Mouse (Mus musculus): ENCODE data around the gene Sh3pxd2b. TPM values are rescaled to one million over a fixed set of nuclear protein-coding genes. Genes with fewer than 3 reads are reported as not detected.

The Sh3pxd2b gene
- polyA plus RNA-seq, 1 experiment from 2014 or later = 18.6 TPM

DNA sequence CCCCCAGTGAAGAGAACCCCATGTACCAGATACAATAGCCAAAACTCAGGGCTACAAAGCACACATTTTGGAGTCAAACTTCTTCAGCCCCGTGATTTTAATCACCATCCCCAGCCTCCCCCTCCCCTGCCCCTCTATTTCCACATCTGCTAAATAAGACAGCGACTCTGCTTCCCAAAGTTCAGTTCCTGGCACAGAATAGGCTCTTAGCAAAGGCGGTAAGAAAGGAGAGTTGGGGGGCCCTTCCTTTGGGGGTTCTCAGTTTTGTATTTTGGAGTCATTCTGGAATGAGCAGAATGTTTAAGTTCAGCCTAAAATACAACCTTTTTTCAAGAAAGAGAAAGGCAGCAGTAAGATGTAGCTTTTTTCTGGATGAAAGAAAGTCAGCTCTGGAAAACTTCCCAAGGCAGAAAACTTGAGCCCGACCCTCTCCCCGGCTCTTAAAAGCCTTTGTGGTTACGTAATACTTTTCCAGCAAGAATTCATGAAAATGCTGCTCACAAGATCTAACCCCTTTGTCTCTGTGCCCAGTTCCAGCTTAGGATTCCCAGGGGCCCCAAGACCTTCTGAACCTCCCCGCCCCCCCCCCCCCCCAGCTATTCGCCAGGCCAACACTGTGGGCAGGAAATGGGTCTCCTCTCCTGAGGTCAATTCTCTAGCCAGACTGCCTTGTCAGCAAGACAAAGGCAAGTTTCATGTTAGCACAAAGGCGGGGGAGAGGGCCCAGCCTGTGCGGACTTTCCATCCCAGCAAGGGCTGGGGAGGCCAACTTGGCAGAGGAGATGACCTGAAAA lies 35.9 kb downstream of the Sh3pxd2b start:
- H3K4me3 ChIP-seq (replicated peaks) = no peak overlapping the region
- WGBS = 35% methylated on average over 10 of the region's 10 CpGs
- H3K9ac ChIP-seq = no peak overlapping the region
- no peak overlapping the region for H3K4me2 ChIP-seq
- H3K4me1 ChIP-seq = peaks cover 16% of the 10 kb centered on the region; the same call in 1 of the 2 replicates
- H3K27ac ChIP-seq = peak overlapping the region; percentile 90
- no peaks in the 10 kb centered on the region for H3K9me3 ChIP-seq
- no peaks in the 10 kb centered on the region for H3K27me3 ChIP-seq (replicated peaks)
- ATAC-seq (ENCODE audit: insufficient read depth, low FRiP score, low read depth) = peak; percentile 83
- peaks cover 17% of the 10 kb centered on the region for H3K36me3 ChIP-seq

GRCm38 (mm10) chr11:32384135-32384801 lies 36.6 kb downstream of the Sh3pxd2b start:
- Histone ChIP-seq H3K9ac (no peak overlapping the region), H3K36me3 (peaks cover 19% of the 10 kb centered on the region), H3K4me3 (replicated peaks) (no peak overlapping the region), H3K4me2 (no peak overlapping the region), H3K9me3 (no peaks in the 10 kb centered on the region), H3K27ac (peak overlapping the region; percentile 90), H3K27me3 (replicated peaks) (no peaks in the 10 kb centered on the region), H3K4me1 (peaks cover 16% of the 10 kb centered on the region; the same call in 1 of the 2 replicates)
- WGBS = 73% methylated on average over 7 of the region's 7 CpGs
- ATAC-seq (ENCODE audit: insufficient read depth, low FRiP score, low read depth) = no peak

GRCm38 (mm10) chr11:32386043-32386442 lies 38.4 kb downstream of the Sh3pxd2b start:
- no peak for ATAC-seq (ENCODE audit: insufficient read depth, low FRiP score, low read depth)
- H3K4me1 ChIP-seq = peaks cover 10% of the 10 kb centered on the region; the same call in 1 of the 2 replicates
- no peaks in the 10 kb centered on the region for H3K27me3 ChIP-seq (replicated peaks)
- no peak overlapping the region for H3K27ac ChIP-seq
- H3K9ac ChIP-seq = no peak overlapping the region
- WGBS = 75% methylated on average over 2 of the region's 2 CpGs
- H3K36me3 ChIP-seq = peaks cover 14% of the 10 kb centered on the region; the same call in 1 of the 2 replicates
- H3K4me2 ChIP-seq = no peak overlapping the region
- H3K9me3 ChIP-seq = no peaks in the 10 kb centered on the region
- no peak overlapping the region for H3K4me3 ChIP-seq (replicated peaks)

- H3K36me3 ChIP-seq = peaks cover 6% of the 10 kb centered on the region; the same call in 1 of the 2 replicates
- WGBS = 72% methylated on average over 2 of the region's 2 CpGs
- no peaks in the 10 kb centered on the region for H3K27me3 ChIP-seq (replicated peaks)
Measured at GRCm38 (mm10) chr11:32388064-32388463, 40.4 kb downstream of the Sh3pxd2b start.

DNA sequence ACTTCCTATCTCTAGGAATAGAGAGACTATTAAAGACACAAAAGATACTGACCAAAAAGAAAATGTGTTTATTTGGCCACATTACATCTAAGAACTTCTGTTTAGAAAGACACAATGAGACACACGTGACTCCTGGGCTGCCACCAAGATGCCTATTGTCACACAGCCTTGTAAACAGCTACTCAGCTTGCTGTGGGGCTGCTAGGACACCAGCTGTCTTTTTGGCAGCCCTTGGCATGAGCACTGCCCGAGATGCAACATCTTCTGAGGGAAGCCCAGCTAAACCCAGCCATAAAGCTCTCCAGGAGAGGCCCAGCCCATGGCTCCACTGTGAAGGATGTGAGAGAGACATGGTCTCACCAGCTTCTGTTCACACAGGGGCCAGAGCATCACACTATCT lies 45.5 kb downstream of the Sh3pxd2b start:
- ATAC-seq (ENCODE audit: insufficient read depth, low FRiP score, low read depth) = no peak
- Histone ChIP-seq H3K9me3 (no peaks in the 10 kb centered on the region), H3K4me2 (no peak overlapping the region), H3K27me3 (replicated peaks) (no peaks in the 10 kb centered on the region), H3K27ac (no peak overlapping the region), H3K4me1 (no peaks in the 10 kb centered on the region; the same call in 1 of the 2 replicates), H3K36me3 (peaks cover 15% of the 10 kb centered on the region), H3K4me3 (replicated peaks) (no peak overlapping the region), H3K9ac (no peak overlapping the region)
- 67% methylated on average over 2 of the region's 2 CpGs for WGBS

More at GRCm38 (mm10) chr11:32388064-32388463, 40.4 kb downstream of the Sh3pxd2b start:
- no peak overlapping the region for H3K27ac ChIP-seq
- H3K9me3 ChIP-seq = no peaks in the 10 kb centered on the region
- no peak overlapping the region for H3K4me3 ChIP-seq (replicated peaks)
- H3K4me1 ChIP-seq = peaks cover 10% of the 10 kb centered on the region; the same call in 1 of the 2 replicates
- H3K9ac ChIP-seq = no peak overlapping the region
- H3K4me2 ChIP-seq = no peak overlapping the region
- ATAC-seq (ENCODE audit: insufficient read depth, low FRiP score, low read depth) = no peak

- no peaks in the 10 kb centered on the region for H3K9me3 ChIP-seq
- no peak overlapping the region for H3K4me2 ChIP-seq
- WGBS = 50% methylated on average over 6 of the region's 6 CpGs
- H3K36me3 ChIP-seq = peaks cover 9% of the 10 kb centered on the region
- H3K27me3 ChIP-seq (replicated peaks) = no peaks in the 10 kb centered on the region
- no peak overlapping the region for H3K9ac ChIP-seq
- H3K4me3 ChIP-seq (replicated peaks) = no peak overlapping the region
- ATAC-seq (ENCODE audit: insufficient read depth, low FRiP score, low read depth) = no peak
- H3K4me1 ChIP-seq = no peaks in the 10 kb centered on the region; the same call in 1 of the 2 replicates
- peak overlapping the region; percentile 46; the same call in 1 of the 2 replicates for H3K27ac ChIP-seq
Measured at GRCm38 (mm10) chr11:32395791-32396190, 48.2 kb downstream of the Sh3pxd2b start.

DNA sequence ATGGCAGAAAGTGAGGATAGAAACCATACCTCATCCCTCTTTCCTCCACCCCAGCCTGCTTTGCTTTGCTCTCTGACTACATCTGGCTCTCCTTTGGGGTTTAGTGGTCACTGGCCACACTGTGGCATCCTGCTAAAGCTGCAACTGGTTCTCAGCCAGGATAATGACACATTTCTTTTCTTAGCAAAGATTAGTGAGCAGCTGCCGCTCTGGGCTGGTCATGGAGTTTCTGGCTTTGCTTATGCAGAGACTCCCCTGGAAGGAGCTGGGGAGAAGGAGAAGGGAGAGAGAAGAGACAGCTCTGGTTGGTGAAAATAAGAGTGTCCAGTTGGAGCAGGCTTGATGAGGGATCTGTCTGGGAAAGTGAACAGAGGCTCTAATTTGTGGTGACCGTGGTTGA lies 50.8 kb downstream of the Sh3pxd2b start:
- no peaks in the 10 kb centered on the region for H3K9me3 ChIP-seq
- no peak overlapping the region for H3K4me3 ChIP-seq (replicated peaks)
- no peaks in the 10 kb centered on the region; the same call in 1 of the 2 replicates for H3K4me1 ChIP-seq
- peaks cover 9% of the 10 kb centered on the region for H3K36me3 ChIP-seq
- no peaks in the 10 kb centered on the region for H3K27me3 ChIP-seq (replicated peaks)
- 67% methylated on average over 2 of the region's 2 CpGs for WGBS
- no peak for ATAC-seq (ENCODE audit: insufficient read depth, low FRiP score, low read depth)
- no peak overlapping the region for H3K9ac ChIP-seq
- peak overlapping the region; percentile 8; the same call in 1 of the 2 replicates for H3K27ac ChIP-seq
- H3K4me2 ChIP-seq = no peak overlapping the region

GRCm38 (mm10) chr11:32399261-32399660 lies 51.6 kb downstream of the Sh3pxd2b start:
- Histone ChIP-seq H3K27ac (no peak overlapping the region), H3K9me3 (no peaks in the 10 kb centered on the region), H3K4me3 (replicated peaks) (no peak overlapping the region), H3K36me3 (peaks cover 5% of the 10 kb centered on the region), H3K4me2 (no peak overlapping the region), H3K9ac (no peak overlapping the region), H3K4me1 (no peaks in the 10 kb centered on the region; the same call in 1 of the 2 replicates), H3K27me3 (replicated peaks) (no peaks in the 10 kb centered on the region)
- WGBS = 69% methylated on average over 2 of the region's 2 CpGs
- no peak for ATAC-seq (ENCODE audit: insufficient read depth, low FRiP score, low read depth)

GRCm38 (mm10) chr11:32402712-32403111 lies 55.1 kb downstream of the Sh3pxd2b start:
- Histone ChIP-seq H3K4me3 (replicated peaks) (no peak overlapping the region), H3K36me3 (peaks cover 9% of the 10 kb centered on the region; the same call in 1 of the 2 replicates), H3K4me1 (0 out of 2 replicates have a peak, but pooled peaks cover 4% of the 10 kb centered on the region), H3K9ac (no peak overlapping the region), H3K4me2 (no peak overlapping the region), H3K9me3 (no peaks in the 10 kb centered on the region), H3K27ac (no peak overlapping the region), H3K27me3 (replicated peaks) (no peaks in the 10 kb centered on the region)
- no peak for ATAC-seq (ENCODE audit: insufficient read depth, low FRiP score, low read depth)
- 48% methylated on average over 7 of the region's 7 CpGs for WGBS

- no peak overlapping the region for H3K4me3 ChIP-seq (replicated peaks)
- no peaks in the 10 kb centered on the region for H3K27me3 ChIP-seq (replicated peaks)
- H3K9me3 ChIP-seq = no peaks in the 10 kb centered on the region
- H3K4me1 ChIP-seq = 0 out of 2 replicates have a peak, but pooled peaks cover 4% of the 10 kb centered on the region
- ATAC-seq (ENCODE audit: insufficient read depth, low FRiP score, low read depth) = no peak
- peaks cover 20% of the 10 kb centered on the region; the same call in 1 of the 2 replicates for H3K36me3 ChIP-seq
- H3K4me2 ChIP-seq = no peak overlapping the region
- no peak overlapping the region for H3K9ac ChIP-seq
- WGBS = 73% methylated on average over 3 of the region's 3 CpGs
- no peak overlapping the region for H3K27ac ChIP-seq
Measured at GRCm38 (mm10) chr11:32404708-32405107, 57.1 kb downstream of the Sh3pxd2b start.

DNA sequence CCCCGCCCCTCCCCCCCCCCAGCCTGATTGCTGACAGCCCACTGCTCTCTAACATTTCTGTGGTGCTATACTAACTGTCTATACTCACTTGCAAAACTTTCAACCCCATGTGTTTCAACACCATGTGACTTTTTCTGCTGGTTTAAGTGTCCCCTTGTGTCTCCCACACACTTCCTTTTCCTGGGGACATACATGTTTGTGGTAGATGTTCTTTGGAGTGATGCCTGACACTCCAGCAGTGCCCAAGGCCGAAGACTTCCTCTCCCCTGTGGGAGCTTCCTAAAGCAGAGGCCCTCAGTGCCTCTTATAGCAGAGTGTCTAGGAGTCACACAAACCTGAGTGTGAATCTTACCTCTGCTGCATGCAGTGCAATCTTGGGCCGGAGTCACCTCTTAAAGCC lies 60.2 kb downstream of the Sh3pxd2b start:
- Histone ChIP-seq H3K4me2 (no peak overlapping the region), H3K27me3 (replicated peaks) (no peaks in the 10 kb centered on the region), H3K9me3 (no peaks in the 10 kb centered on the region), H3K36me3 (peaks cover 26% of the 10 kb centered on the region), H3K27ac (no peak overlapping the region), H3K4me3 (replicated peaks) (no peak overlapping the region), H3K4me1 (0 out of 2 replicates have a peak, but pooled peaks cover 4% of the 10 kb centered on the region), H3K9ac (no peak overlapping the region)
- no peak for ATAC-seq (ENCODE audit: insufficient read depth, low FRiP score, low read depth)
- WGBS = 88% methylated on average over 3 of the region's 3 CpGs

- H3K9ac ChIP-seq = no peak overlapping the region
- H3K4me1 ChIP-seq = 0 out of 2 replicates have a peak, but pooled peaks cover 4% of the 10 kb centered on the region
- H3K4me2 ChIP-seq = no peak overlapping the region
- no peak overlapping the region for H3K4me3 ChIP-seq (replicated peaks)
- H3K27me3 ChIP-seq (replicated peaks) = no peaks in the 10 kb centered on the region
- ATAC-seq (ENCODE audit: insufficient read depth, low FRiP score, low read depth) = no peak
- H3K27ac ChIP-seq = no peak overlapping the region
- H3K9me3 ChIP-seq = no peaks in the 10 kb centered on the region
- H3K36me3 ChIP-seq = peaks cover 24% of the 10 kb centered on the region
Measured at GRCm38 (mm10) chr11:32409052-32409451, 61.4 kb downstream of the Sh3pxd2b start.
